Mouse (Mus musculus) heart, postnatal 14 days (tissue): ENCODE data around the gene Bcorl1. TPM values are rescaled to one million over a fixed set of nuclear protein-coding genes. Genes with fewer than 3 reads are reported as not detected.

Experiments used
- DNase-seq, 2 experiments: peaks; one replicate each; pipeline ENCODE4 v3.0.0; 2021 to 2022
- intact Hi-C: fragments of 180-260 bp; cut with DNase I; formaldehyde crosslinking; loops from one replicate; pipeline ENCODE4 v1.15.1; 2025
- total RNA-seq, 2 experiments: library from RNA; stranded (reverse); gene quantifications; 2 replicates each; pipeline ENCODE4 v1.2.3; 2021

Gene Bcorl1
- total RNA-seq, 2 experiments from 2014 or later: 8.2 to 8.8 TPM

- intact Hi-C loops: loop anchor here (1.0 to 5.0 kb wide), 2 partner anchors 105 to 391 kb away; no protein-coding TSS in a partner anchor
- peak; percentile 53 to 72 for DNase-seq
Observed at GRCm38 (mm10) chrX:48383643-48384042, 42.5 kb downstream of the Bcorl1 start.

- no peak for DNase-seq
- intact Hi-C loops: loop anchor here (5.0 kb wide), 1 partner anchor 409 kb away; no protein-coding TSS in a partner anchor
Observed at GRCm38 (mm10) chrX:48385927-48386326, 44.8 kb downstream of the Bcorl1 start.

- no peak for DNase-seq
- intact Hi-C loops: loop anchor here (5.0 kb wide), 1 partner anchor 412 kb away; no protein-coding TSS in a partner anchor
Observed at GRCm38 (mm10) chrX:48389380-48389779, 48.2 kb downstream of the Bcorl1 start.

- intact Hi-C loops: no loop called here
Observed at GRCm38 (mm10) chrX:48399994-48400393, 58.8 kb downstream of the Bcorl1 start.

GRCm38 (mm10) chrX:48405141-48405540, 64.0 kb downstream of the Bcorl1 start:
- intact Hi-C loops: loop anchor here (5.0 kb wide), 1 partner anchor 198 kb away; the partner anchor contains the start of gene Zdhhc9
- DNase-seq: peak in 1 of 2 experiments; percentile 38

More at GRCm38 (mm10) chrX:48399994-48400393, 58.8 kb downstream of the Bcorl1 start:
- no peak for DNase-seq

- intact Hi-C loops: loop anchor here (2.0 to 5.0 kb wide), 3 partner anchors 131 to 417 kb away; partner anchors contain the start of gene Zdhhc9
- peak; percentile 89 to 95 for DNase-seq
Observed at GRCm38 (mm10) chrX:48409611-48410387, 68.6 kb downstream of the Bcorl1 start.

- intact Hi-C loops: loop anchor here (2.0 kb wide), 2 partner anchors 132 to 418 kb away; no protein-coding TSS in a partner anchor
- no peak for DNase-seq
Observed at GRCm38 (mm10) chrX:48410388-48410776, 69.2 kb downstream of the Bcorl1 start.

GRCm38 (mm10) chrX:48412629-48413028, 71.5 kb downstream of the Bcorl1 start:
- peak in 1 of 2 experiments; percentile 9 for DNase-seq
- intact Hi-C loops: no loop called here

GRCm38 (mm10) chrX:48414291-48414690, 73.1 kb downstream of the Bcorl1 start:
- DNase-seq: no peak
- intact Hi-C loops: no loop called here

- intact Hi-C loops: loop anchor here (5.0 kb wide), 1 partner anchor 71 kb away; no protein-coding TSS in a partner anchor
- DNase-seq: no peak
Observed at GRCm38 (mm10) chrX:48418417-48418816, 77.3 kb downstream of the Bcorl1 start.

- DNase-seq: peak; percentile 67 to 80
- intact Hi-C loops: loop anchor here (1.0 kb wide), 2 partner anchors 39 to 109 kb away; no protein-coding TSS in a partner anchor
Observed at GRCm38 (mm10) chrX:48422986-48423385, 81.8 kb downstream of the Bcorl1 start.

GRCm38 (mm10) chrX:48423671-48424070, 82.5 kb downstream of the Bcorl1 start:
- intact Hi-C loops: loop anchor here (1.0 kb wide), 2 partner anchors 39 to 109 kb away; no protein-coding TSS in a partner anchor
- DNase-seq: no peak

GRCm38 (mm10) chrX:48424583-48424982, 83.4 kb downstream of the Bcorl1 start:
- peak; percentile 33 to 38 for DNase-seq
- intact Hi-C loops: no loop called here

- intact Hi-C loops: no loop called here
- no peak for DNase-seq
Observed at GRCm38 (mm10) chrX:48425280-48425679, 84.1 kb downstream of the Bcorl1 start.

- intact Hi-C loops: no loop called here
- DNase-seq: peak; percentile 39 to 44
Observed at GRCm38 (mm10) chrX:48428241-48428640, 87.1 kb downstream of the Bcorl1 start.

GRCm38 (mm10) chrX:48428642-48429041, 87.5 kb downstream of the Bcorl1 start:
- intact Hi-C loops: no loop called here
- DNase-seq: no peak

- intact Hi-C loops: no loop called here
- DNase-seq: no peak
Observed at GRCm38 (mm10) chrX:48429100-48429499, 87.9 kb downstream of the Bcorl1 start.

- DNase-seq: no peak
- intact Hi-C loops: no loop called here
Observed at GRCm38 (mm10) chrX:48429538-48429937, 88.4 kb downstream of the Bcorl1 start.

GRCm38 (mm10) chrX:48432599-48433526, 91.7 kb downstream of the Bcorl1 start:
- intact Hi-C loops: no loop called here

GRCm38 (mm10) chrX:48433527-48433899, 92.4 kb downstream of the Bcorl1 start:
- peak in 1 of 2 experiments; percentile 35 for DNase-seq
- intact Hi-C loops: no loop called here

More at GRCm38 (mm10) chrX:48432599-48433526, 91.7 kb downstream of the Bcorl1 start:
- DNase-seq: no peak
